Mouse (Mus musculus) bone marrow macrophage, adult 2 months (primary cell): ENCODE measurements around the gene Asprv1. TPM values are rescaled to one million over a fixed set of nuclear protein-coding genes. Genes with fewer than 3 reads are reported as not detected.

Source experiments
- H3K27ac ChIP-seq: 2 replicates; pipeline ENCODE4 v1.5.1; 2012; ENCODE audit warnings: low read depth, low read length; ENCODE audit not compliant: insufficient read depth
- H3K4me1 ChIP-seq: 2 replicates; pipeline ENCODE4 v1.6.1; 2012; ENCODE audit warnings: low read length; ENCODE audit not compliant: control insufficient read depth, insufficient read depth
- H3K4me3 ChIP-seq: 2 replicates; pipeline ENCODE4 v1.5.1; 2012; ENCODE audit warnings: mild to moderate bottlenecking, low read length, moderate library complexity; ENCODE audit not compliant: insufficient read depth
- CTCF ChIP-seq: IDR thresholded peaks from 2 replicates; pipeline ENCODE4 v1.5.1; 2012; ENCODE audit warnings: low read depth, mild to moderate bottlenecking, low read length, moderate library complexity
- POLR2A ChIP-seq: IDR thresholded peaks from 2 replicates; pipeline ENCODE4 v1.6.1; 2012; ENCODE audit warnings: mild to moderate bottlenecking, low read depth, low read length, borderline replicate concordance
- polyA plus RNA-seq: library from polyadenylated mRNA; stranded (reverse); fragments of >200 nt; gene quantifications from 2 replicates; pipeline ENCODE4 v1.2.4, GENCODE M21; 2012; ENCODE audit not compliant: missing spikeins, insufficient read depth, insufficient read length

The Asprv1 gene
- polyA plus RNA-seq, result not detected in 2 replicates

DNA sequence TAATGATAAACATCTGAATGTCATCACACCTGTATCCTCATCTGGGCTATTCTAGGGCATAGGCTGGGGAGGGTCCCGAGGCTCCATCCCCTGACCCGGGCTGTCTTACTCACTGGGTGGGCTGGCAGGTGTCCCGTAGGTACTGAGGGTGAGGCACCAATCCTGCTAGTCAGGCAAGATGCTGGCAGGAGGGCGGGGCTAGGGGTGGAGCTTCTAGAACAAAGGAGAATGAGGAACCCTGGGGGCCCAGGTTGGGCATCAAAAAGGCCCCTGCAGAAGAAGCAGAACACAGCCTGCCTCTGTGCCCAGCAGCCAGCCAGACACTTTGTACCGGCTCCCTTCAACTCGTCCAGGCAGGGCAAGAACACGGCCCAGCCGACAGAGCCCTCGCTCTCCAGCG lies at the start of gene Asprv1:
Gene Asprv1 (plus strand): TSS at position 219 of the 400 bp plus-strand sequence.
- H3K4me1 ChIP-seq, result 0 out of 2 replicates have a peak, but pooled peaks cover 2% of the 10 kb centered on the region
- no peak within 1 kb of the TSS for H3K4me3 ChIP-seq

DNA sequence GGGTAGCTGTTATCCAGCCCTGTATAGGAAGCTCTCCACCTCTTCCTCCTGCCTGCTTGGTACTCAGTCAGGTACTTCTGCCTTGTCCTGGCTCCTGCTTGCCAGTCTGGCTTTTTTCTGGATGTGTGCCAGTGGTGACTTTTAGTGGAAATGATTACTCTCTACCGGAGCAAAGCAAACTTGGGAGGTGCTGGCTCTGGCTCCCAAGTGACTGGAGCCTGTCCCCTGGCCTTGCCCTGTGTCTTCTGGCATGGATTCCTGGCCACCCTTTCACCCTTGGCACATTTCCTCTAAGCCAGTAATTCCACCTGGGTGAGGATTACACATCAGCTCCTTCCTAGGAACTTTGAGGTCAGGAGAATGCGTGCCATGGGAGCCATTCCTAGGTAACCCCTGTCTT lies 49.6 kb upstream of the Asprv1 start:
- H3K27ac ChIP-seq, result no peak overlapping the region
- TF ChIP-seq CTCF (no peak), POLR2A (no peak)
- H3K4me3 ChIP-seq, result no peak overlapping the region
- peaks cover 32% of the 10 kb centered on the region for H3K4me1 ChIP-seq

More for the DNA sequence above, at the start of gene Asprv1:
- TF ChIP-seq POLR2A (no peak), CTCF (no peak)
- no peak within 1 kb of the TSS for H3K27ac ChIP-seq

DNA sequence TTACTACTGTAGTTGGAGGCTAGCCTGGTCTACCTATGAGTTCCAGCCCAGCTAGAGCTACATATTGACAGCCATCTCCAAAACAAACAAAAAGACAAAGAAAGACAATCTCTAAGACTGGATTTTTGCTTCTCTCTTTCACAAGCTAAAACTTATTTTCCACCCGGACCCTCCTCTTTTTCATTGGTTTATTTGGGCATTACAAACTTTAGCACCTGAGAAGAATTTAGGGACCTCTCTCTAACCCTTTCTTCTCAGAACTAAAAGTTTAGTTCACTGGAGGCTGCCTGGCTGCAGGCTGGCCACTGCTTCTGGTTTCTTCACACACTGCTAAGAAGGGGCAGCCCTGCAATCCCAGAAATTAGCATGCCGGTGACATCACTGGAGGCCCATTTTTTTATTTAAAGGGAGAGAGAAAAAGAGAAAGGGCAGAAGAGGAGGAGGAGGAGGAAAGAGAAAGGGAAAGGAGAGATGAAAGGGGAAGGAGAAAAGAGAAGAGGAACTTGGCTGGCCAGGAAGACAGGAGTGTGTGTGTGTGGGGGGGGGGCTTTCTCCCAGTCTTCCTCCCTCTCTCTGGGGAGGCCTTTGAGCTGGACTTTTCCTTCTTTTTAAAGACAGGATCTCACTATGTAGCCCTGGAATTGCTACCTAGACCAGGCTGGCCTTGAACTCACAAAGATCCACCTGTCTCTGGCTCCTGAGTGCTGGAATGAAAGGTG lies 48.7 kb upstream of the Asprv1 start:
- peaks cover 40% of the 10 kb centered on the region for H3K4me1 ChIP-seq
- peak overlapping the region; percentile 60 for H3K27ac ChIP-seq
- TF ChIP-seq POLR2A (no peak), CTCF (no peak)

DNA sequence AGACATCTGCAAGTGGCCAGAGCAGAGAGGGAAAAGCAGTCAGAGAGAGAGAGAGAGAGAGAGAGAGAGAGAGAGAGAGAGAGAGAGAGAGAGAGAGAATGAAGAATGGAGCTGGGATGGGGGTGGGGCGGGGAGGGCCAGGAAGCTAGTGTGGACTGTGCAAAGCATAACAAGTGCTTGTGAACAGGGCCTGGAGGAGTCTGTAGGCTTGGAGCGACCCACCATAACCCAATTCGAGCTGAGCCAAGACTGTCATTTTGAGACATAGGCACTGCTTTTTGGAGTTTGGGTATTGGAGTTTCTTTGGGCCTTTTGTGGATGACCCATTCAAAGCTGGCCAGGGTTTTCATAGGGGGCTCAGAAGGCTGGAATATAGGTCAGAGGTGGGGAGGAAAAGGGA lies 48.0 kb upstream of the Asprv1 start:
- peak overlapping the region; percentile 60; the same call in 1 of the 2 replicates for H3K27ac ChIP-seq
- no peak for TF ChIP-seq CTCF
- no peak for TF ChIP-seq POLR2A
- no peak overlapping the region for H3K4me3 ChIP-seq
- peaks cover 46% of the 10 kb centered on the region for H3K4me1 ChIP-seq

More for the DNA sequence above, 48.7 kb upstream of the Asprv1 start:
- H3K4me3 ChIP-seq, result no peak overlapping the region

DNA sequence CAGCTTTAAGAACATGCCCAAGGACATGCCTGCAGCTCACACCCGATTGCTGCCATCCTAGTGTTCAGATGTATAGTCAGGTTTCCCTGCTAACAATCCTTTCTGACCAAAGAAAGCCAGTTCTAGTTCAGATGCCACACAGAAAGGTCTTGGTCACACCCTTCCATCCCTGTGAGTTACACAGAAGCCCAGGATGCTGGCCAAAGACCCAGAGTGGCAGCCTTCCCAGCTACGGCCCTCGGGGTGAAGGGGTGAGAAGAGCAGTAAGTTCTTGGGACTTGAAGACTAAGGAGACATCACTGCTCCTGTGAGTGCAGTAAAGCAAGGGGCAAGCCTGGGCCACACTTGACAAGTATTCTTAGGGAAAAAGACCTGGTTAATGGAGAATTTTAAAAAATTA lies 44.8 kb upstream of the Asprv1 start:
- H3K4me1 ChIP-seq, result peaks cover 53% of the 10 kb centered on the region
- no peak for TF ChIP-seq POLR2A
- TF ChIP-seq CTCF, result no peak
- peak overlapping the region; percentile 95 for H3K27ac ChIP-seq
- H3K4me3 ChIP-seq, result no peak overlapping the region

DNA sequence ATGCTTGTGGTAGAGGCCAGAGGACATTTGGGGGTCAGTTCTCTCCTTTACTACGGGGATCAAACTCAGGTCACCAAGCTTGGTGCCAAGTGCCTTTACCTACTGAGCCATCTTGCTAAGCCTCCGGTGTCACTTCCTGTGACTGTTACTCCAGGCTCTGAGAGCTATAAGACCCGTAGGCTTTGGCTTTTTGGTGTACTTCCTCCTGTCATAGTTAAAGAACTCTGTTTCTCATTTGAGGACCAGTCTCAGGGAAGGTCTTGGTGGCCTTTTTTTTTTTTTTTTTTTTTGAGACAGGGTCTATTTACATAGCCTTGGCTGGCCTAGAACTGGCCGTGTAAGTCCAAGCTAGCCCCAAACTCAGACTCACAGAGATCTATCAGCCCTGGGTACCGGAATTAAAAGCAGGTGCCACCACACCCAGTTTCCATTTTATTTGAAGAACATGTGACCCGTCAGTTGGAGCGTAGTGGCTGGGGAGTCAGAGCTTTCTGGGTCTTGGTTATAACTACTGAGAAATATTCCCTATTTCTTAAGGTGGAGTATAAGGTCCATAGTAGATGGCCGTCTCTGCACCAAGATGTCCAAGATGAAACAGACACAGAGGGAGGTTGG lies 44.3 kb upstream of the Asprv1 start:
- H3K4me3 ChIP-seq, result no peak overlapping the region
- peaks cover 48% of the 10 kb centered on the region for H3K4me1 ChIP-seq
- TF ChIP-seq CTCF (no peak), POLR2A (no peak)
- H3K27ac ChIP-seq, result peak overlapping the region; percentile 95

DNA sequence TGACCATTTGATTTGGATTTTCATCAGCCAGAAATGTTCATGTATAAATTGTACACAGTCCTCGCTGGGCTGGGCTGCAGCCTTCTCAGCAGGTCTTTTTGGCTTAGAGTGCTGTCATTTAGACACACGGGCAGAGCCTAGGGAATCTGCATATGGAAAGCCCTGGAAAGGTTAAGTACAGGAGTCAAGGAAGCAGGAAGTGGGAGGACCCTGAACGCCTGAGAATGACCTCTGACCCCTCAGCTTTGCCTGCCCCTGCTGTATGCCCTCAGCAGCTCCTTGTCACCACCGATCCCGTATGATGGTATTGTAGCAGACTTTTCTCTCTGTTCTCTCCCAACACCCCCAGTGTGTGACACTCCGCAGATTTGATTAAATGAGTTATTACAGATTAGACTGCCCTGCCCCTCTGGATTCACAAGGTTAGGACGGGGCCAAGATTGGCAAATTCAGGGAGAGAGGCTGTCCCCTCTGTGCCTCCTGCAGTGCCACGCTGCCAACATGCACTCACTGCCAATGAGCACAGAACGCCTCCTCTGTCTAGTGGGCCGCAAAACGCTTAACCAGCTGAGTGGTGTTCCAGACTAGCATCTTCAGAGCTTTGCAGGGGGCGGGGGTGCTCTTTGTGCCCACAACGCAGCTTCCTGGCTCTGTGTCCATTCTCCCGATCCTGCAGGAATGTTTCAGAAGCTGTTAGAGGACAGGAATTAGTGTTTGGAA lies 43.5 kb upstream of the Asprv1 start:
- Histone ChIP-seq H3K4me3 (peak overlapping the region; percentile 36), H3K4me1 (peaks cover 42% of the 10 kb centered on the region), H3K27ac (peak overlapping the region; percentile 95)
- TF ChIP-seq POLR2A (no peak), CTCF (no peak)

DNA sequence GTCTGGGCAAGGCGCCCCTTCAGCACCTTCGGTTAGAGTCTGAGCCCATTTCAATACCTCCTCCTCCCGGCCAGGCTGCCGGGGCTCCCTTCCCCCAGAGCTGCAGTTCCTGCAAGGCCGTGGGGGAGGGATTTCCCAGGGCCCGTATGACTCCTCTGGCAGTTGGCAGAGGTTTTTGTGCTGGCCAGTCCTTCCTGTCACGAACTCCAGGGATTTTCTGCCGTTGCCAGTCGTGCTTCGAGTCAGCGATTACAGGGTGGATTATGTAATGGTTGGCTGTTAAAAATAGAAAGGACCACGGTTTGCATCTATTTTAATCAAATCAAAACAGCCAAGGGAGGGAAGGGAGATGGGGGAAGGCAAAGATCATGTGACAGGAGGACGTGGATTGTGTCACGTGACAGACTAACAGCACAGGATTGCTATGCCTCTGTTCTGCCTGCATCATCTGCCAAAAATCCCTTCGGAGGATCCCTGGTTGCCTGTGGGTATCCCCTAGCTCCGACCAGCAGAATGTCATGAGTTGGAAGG lies 42.8 kb upstream of the Asprv1 start:
- TF ChIP-seq CTCF (no peak), POLR2A (no peak)
- Histone ChIP-seq H3K4me1 (peaks cover 39% of the 10 kb centered on the region), H3K27ac (peak overlapping the region; percentile 95), H3K4me3 (peak overlapping the region; percentile 36)

DNA sequence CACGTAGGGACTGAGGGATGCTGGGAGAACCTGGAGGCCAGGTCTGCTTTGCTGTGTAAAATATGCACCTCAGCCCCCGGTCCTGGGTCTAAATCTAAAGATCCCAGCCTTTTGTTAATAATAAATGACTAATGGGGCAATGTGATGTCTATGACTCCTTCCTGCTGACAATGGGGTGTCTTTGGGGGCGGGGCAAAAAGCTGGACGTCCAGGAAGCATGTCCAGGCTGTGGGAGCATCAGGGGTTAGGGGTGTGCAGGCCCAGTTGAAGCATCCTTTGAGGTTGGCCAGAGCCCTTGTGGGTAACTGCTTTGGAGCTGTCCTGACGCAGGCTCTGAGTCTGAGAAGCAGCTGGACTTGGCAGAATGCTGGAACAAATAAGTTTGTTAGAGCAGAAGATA lies 41.9 kb upstream of the Asprv1 start:
- TF ChIP-seq CTCF (no peak), POLR2A (no peak)
- Histone ChIP-seq H3K4me3 (no peak overlapping the region), H3K4me1 (peaks cover 38% of the 10 kb centered on the region), H3K27ac (peak overlapping the region; percentile 95)

DNA sequence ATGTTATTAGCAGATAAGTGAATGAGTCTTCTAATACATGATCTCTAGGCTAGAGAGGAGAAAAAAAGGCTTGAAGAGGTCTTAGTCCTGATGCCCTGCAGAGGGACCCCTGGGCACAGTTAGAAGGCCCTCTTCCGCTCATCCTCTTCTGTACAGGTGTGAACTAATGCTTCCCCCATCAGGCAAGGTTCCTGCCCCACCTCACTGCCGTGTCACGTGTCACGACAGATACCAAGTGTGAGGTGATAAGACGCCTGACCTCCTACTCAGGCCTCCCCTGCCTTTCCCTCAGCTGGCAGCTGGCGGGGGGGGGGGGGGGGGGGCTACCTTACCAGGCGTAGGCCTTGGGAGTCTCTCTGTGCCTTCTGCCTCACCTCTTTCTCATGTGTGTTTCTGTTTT lies 39.5 kb upstream of the Asprv1 start:
- Histone ChIP-seq H3K4me3 (no peak overlapping the region), H3K27ac (no peak overlapping the region), H3K4me1 (peaks cover 36% of the 10 kb centered on the region)
- TF ChIP-seq CTCF, result no peak
- no peak for TF ChIP-seq POLR2A
